Mouse (Mus musculus): ENCODE data around the gene Nptxr. TPM values are rescaled to one million over a fixed set of nuclear protein-coding genes. Genes with fewer than 3 reads are reported as not detected.

Gene Nptxr
- total and polyA plus RNA-seq, 3 experiments, result 0.09 to 2.1 (median 0.14) TPM

- Histone ChIP-seq H3K27me3 (replicated peaks) (no peaks in the 10 kb centered on the region), H3K27ac (ENCODE audit: insufficient read depth, low read depth) (no peak overlapping the region), H3K4me2 (ENCODE audit: insufficient read depth, low read depth, poor library complexity, severe bottlenecking) (no peak overlapping the region)
Observed at GRCm38 (mm10) chr15:79757118-79757517, 47.4 kb downstream of the Nptxr start.

GRCm38 (mm10) chr15:79755977-79756625, 48.5 kb downstream of the Nptxr start:
- Histone ChIP-seq H3K27ac (ENCODE audit: insufficient read depth, low read depth) (no peak overlapping the region), H3K4me3 (replicated peaks in 1 of 3; ENCODE audit: low read depth in 2 of 3, low read length in 2 of 3, poor library complexity in 1 of 3) (no peak overlapping the region), H3K4me2 (ENCODE audit: insufficient read depth, low read depth, poor library complexity, severe bottlenecking) (no peak overlapping the region), H3K9ac (ENCODE audit: insufficient read depth, low read depth) (no peak overlapping the region), H3K36me3 (replicated peaks in 1 of 2; ENCODE audit: control insufficient read depth in 1 of 2, insufficient read depth in 1 of 2, low read length in 1 of 2) (peaks cover 0 to 22% of the 10 kb centered on the region in 2 experiments), H3K79me2 (replicated peaks; ENCODE audit: control insufficient read depth, extremely low read depth, insufficient read depth, poor library complexity, severe bottlenecking) (no peaks in the 10 kb centered on the region), H3K9me3 (replicated peaks; ENCODE audit: low read length) (no peaks in the 10 kb centered on the region), H3K4me1 (ENCODE audit: control insufficient read depth in 1 of 2, insufficient read depth in 2 of 2) (peaks cover 0 to 28% of the 10 kb centered on the region in 2 experiments; a peak in 2 of 4 replicates), H3K27me3 (replicated peaks) (no peaks in the 10 kb centered on the region)
- TF ChIP-seq UBTF (IDR thresholded peaks at IDR 0.05; ENCODE audit: low read depth, low read length) (no peak), MAZ (IDR thresholded peaks at IDR 0.05; ENCODE audit: low read depth, low read length) (no peak), CHD1 (IDR thresholded peaks at IDR 0.05; ENCODE audit: low read depth, low read length) (no peak), JUN (IDR thresholded peaks at IDR 0.05; ENCODE audit: insufficient read depth, low read depth, low read length) (no peak)
- DNase-seq (ENCODE audit: extremely low read depth), result no peak
- dilution Hi-C loops (cut with MboI; ENCODE audit: extremely low pct_ligation_motif_present, extremely low pct_unique_long_range_greater_than_20kb, low sequenced_read_pairs) (no loop called here), in situ Hi-C loops (cut with MboI; ENCODE audit: low pct_ligation_motif_present, low pct_unique_long_range_greater_than_20kb, low sequenced_read_pairs) (no loop called here)

More at GRCm38 (mm10) chr15:79757118-79757517, 47.4 kb downstream of the Nptxr start:
- no peak for DNase-seq (ENCODE audit: extremely low read depth)
- no peak overlapping the region for H3K9ac ChIP-seq (ENCODE audit: insufficient read depth, low read depth)
- in situ Hi-C loops (cut with MboI; ENCODE audit: low pct_ligation_motif_present, low pct_unique_long_range_greater_than_20kb, low sequenced_read_pairs), result no loop called here
- no peaks in the 10 kb centered on the region for H3K9me3 ChIP-seq (replicated peaks; ENCODE audit: low read length)
- H3K4me3 ChIP-seq (replicated peaks in 1 of 3; ENCODE audit: low read depth in 2 of 3, low read length in 2 of 3, poor library complexity in 1 of 3), result no peak overlapping the region
- TF ChIP-seq CTCF (conservative IDR thresholded peaks at IDR 0.05 in 1 of 2, IDR thresholded peaks at IDR 0.05 in 1 of 2; ENCODE audit: low read depth in 2 of 2, low read length in 2 of 2), result no peak
- no peak for TF ChIP-seq E2F4 (IDR thresholded peaks at IDR 0.05; ENCODE audit: insufficient replicate concordance, low read depth, low read length)
- TF ChIP-seq ZMIZ1 (IDR thresholded peaks at IDR 0.05; ENCODE audit: low read depth, low read length), result no peak
- TF ChIP-seq ETS1 (conservative IDR thresholded peaks at IDR 0.05; ENCODE audit: low read depth, low read length), result no peak
- TF ChIP-seq UBTF (IDR thresholded peaks at IDR 0.05; ENCODE audit: low read depth, low read length), result no peak
- TF ChIP-seq USF1 (IDR thresholded peaks at IDR 0.05; ENCODE audit: low read depth, low read length), result no peak
- no peak for TF ChIP-seq CHD2 (IDR thresholded peaks at IDR 0.05; ENCODE audit: low read length)
- TF ChIP-seq POLR2A (IDR thresholded peaks at IDR 0.05; ENCODE audit: low read depth, low read length), result no peak
- TF ChIP-seq BHLHE40 (IDR thresholded peaks at IDR 0.05; ENCODE audit: low read depth, low read length), result no peak
- TF ChIP-seq CHD1 (IDR thresholded peaks at IDR 0.05; ENCODE audit: low read depth, low read length), result no peak
- no peak for TF ChIP-seq NRF1 (IDR thresholded peaks at IDR 0.05; ENCODE audit: low read depth, low read length)
- TF ChIP-seq MYC (IDR thresholded peaks at IDR 0.05; ENCODE audit: low read depth, low read length), result no peak
- TF ChIP-seq RAD21 (IDR thresholded peaks at IDR 0.05; ENCODE audit: low read depth, low read length), result no peak
- no peaks in the 10 kb centered on the region for H3K79me2 ChIP-seq (replicated peaks; ENCODE audit: control insufficient read depth, extremely low read depth, insufficient read depth, poor library complexity, severe bottlenecking)
- peaks cover 0 to 24% of the 10 kb centered on the region in 2 experiments; a peak in 2 of 4 replicates for H3K4me1 ChIP-seq (ENCODE audit: control insufficient read depth in 1 of 2, insufficient read depth in 2 of 2)
- H3K36me3 ChIP-seq (replicated peaks in 1 of 2; ENCODE audit: control insufficient read depth in 1 of 2, insufficient read depth in 1 of 2, low read length in 1 of 2), result peaks cover 4 to 31% of the 10 kb centered on the region in 2 experiments
- dilution Hi-C loops (cut with MboI; ENCODE audit: extremely low pct_ligation_motif_present, extremely low pct_unique_long_range_greater_than_20kb, low sequenced_read_pairs), result no loop called here

Measured in CH12.LX (cell line).